Mouse (Mus musculus): ENCODE data around the gene Nck2.

The Nck2 gene

DNA sequence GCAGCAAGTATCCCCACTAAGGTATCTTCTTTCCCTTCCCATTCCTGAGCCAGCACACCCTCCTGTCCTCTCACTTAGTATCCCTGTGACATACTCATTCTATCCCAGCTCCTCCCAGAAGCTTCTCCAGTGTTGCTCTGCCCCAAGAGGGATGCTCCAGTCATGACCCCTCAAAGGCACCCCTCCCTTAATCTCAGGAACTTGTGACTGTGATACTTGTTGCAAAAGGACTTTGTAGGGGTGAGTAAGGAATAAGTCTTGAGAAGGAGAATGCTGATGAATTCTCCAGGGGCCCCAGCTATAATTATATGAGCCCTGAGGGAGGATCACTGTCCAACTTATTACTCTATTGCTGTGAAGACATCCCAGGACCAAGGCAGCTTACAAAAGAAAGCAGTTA, 7.8 kb upstream of the Nck2 start:
- DNase-seq: no peak

DNA sequence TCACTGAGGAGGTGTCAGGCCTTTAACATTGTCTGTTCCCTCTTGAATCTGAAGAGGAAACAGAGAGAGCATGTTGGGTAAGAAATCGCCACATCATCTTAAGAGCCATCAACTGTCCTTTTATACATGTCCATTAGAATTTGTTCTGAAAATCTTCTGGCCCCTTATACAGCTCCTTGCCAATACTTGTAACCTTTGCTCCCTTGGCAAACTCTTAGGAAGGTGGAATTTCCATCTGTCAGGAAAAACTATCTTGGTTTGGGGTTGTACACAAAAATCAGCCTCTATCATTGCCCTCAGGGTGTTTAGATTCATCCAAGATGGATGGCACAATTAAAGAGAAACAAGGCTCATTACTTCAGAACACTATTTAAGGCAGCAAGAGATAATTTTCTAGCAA, 5.1 kb upstream of the Nck2 start:
- no peak for DNase-seq

DNA sequence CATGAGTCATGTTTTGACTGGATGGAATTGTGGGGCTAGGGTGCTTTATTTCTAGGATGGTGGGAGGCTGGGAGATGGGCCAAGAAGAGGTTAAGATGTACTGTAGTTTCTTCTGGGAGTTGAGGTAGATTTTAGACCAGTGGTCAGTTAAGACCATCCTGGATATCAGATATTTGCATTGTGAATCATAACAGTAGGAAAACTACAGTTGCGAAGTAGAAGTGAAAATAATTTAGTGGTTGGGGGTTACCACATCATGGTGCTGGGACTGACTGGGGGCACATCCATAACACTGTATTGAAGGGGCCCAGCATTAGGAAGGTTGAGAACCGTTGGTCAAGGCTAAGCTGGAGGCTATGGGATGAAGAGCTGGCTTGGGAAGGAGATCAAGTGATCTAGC, 1.8 kb upstream of the Nck2 start:
- no peak for DNase-seq

DNA sequence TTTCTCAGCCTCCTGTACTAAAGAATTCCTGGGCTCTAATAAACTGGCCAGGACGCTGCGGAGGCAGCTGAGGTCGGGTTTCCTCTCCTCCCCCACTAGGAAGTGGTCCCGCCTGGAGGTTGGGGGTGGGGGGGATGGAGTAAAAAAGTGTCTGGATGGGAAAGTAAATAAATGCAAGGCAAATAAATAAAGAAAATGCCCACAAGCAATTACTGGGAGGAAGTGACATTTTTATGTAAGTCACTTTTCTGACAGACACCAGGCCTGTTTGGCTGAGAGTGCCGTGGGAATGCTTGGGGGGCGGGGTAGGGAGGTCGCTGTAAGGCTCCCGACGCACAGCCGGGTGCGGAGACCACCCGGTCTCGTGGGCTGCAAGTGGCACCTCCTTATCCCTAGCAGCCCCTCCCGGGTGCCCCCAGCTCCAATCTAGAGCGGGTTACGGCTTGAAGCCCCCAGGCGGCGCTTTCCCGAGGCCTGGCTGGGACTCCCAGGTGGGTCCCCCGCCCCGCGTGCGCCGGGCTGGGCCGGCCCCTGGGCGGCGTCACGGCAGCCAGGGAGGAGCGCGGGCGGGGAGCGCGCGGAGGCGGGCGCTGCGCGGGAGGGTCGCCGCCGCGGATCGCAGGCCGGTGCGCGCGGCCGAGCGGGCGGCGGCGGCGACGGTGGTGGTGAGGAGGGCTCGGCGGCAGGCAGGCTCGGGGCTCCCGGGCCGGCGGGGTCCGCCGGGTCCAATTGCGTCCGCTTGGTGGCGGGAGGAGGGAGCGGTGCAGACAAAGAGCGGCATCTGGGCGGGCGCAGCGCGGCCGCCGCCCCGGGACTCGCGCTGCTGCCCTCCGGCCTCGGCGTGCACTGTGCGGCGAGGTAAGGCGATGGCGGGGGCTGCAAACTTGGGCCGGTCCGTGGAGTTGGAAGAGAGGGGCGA, 1.1 kb downstream of the Nck2 start:
- DNase-seq: peak; percentile 85 to 93

DNA sequence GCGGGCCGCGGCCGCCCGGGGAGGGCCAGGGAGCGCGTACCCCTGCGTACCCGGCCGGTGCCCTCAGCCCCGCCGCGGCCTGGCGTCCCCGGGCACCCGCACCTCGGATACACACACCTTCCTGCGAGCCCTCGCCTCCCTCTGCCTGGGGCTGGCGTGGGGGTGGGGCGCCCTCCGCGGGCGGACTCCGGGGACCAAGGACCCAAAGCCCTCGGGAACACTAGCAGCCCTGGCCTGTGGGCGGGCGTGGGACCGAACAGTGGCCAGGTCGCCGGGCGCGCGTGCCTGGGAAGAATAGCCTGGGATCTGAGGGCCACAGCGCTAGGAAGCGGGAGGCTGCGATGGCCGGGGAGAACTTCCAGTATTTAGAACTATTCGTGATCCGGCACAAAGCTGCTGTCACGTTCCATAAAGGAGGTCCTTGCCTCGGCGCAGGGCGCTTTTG, 1.7 kb downstream of the Nck2 start:
- DNase-seq: peak; percentile 77 to 86

GRCm38 (mm10) chr1:43446731-43447601, 2.6 kb downstream of the Nck2 start:
- DNase-seq: peak; percentile 72 to 79

DNA sequence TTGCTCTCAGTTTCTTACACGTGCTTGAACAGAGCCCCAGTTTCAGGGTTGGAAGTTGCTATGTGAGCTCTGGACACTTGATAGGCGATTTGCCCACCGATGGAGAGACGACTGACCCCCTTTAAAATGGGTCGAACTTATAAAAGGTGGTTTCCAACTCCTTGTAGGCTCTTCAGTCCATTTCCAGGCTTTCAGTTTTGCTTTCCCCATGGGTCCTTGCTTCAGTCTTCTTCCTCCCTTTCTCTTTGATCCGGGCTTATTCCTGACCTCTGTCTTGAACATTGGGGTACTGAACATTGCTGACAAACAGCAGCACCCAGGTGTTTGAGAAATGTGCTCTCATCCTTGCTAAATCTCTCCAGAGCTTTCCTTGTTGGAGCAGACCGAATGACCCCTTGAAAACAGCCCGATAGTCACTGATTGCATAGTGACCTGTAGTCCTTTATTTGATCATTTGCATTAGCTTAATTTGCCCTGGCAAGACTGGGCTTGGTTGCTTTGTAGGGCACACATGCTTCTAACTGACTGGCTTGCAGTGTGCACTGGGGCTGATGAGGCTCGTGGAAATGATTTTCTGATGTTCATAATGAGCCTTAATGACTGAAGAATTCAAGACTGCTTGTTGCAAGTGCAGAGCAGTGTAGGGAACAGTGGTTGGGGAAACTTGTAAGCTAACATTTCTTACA, 3.4 kb downstream of the Nck2 start:
- no peak for DNase-seq

DNA sequence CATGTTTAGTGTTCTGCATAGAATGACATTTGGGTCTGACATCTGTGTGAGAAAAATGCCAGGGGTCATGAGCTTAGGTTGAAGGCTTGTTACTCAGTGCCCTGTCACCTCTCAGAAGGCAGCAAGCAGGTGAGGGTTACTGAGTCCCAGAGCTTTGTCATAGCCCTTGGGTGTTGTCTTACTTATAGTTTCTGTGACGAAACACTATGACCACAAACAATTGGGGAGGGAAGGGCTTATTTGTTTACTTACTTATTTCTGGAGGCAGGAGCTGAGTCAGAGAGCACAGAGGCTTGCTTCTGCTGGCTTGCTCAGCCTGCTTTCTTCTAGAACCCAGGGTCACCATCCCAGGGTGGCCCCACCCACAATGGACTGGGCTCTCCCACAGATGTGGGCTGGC, 6.4 kb downstream of the Nck2 start:
- DNase-seq: no peak

- no peak for DNase-seq
Observed at GRCm38 (mm10) chr1:43453683-43454082, 9.3 kb downstream of the Nck2 start.

DNA sequence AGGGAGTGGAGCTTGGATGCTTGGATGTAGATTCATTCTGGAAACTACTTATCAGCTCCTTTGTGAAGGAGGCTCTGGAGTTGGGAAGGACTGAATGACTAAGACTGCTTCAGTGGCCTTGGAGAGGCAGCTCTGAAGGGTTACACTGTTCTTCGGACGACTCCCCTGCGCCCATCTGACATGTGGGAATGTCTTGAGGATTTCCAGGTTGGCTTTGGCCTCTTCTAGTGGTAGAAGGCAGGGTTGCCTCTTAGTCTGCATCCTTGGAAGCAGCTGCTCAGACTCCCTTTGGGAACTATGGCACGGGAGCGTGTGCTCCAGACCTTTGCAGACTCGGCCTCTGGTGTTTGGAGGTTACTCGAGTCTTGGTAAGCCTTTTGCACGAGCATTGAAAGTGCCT, 10.4 kb downstream of the Nck2 start:
- no peak for DNase-seq

DNA sequence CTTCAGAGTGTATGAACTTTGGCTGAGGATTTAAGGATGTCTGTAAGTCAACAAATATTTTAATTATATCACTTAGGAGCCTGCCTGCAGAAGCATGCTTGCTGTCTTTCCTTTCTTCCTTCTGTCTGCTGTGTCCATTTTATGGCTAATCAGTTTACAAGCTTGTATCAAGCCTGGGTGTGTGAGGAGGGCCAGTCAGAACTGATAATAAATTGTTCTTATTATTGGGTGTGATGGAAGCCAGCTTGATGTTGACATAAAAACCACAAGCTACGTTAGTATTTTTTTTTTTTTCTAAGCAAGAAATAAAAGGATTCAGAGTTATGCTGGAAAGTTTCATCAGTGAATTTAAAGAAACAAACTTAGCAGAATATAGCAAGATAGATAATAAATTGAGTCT, 10.8 kb downstream of the Nck2 start:
- DNase-seq: no peak

DNA sequence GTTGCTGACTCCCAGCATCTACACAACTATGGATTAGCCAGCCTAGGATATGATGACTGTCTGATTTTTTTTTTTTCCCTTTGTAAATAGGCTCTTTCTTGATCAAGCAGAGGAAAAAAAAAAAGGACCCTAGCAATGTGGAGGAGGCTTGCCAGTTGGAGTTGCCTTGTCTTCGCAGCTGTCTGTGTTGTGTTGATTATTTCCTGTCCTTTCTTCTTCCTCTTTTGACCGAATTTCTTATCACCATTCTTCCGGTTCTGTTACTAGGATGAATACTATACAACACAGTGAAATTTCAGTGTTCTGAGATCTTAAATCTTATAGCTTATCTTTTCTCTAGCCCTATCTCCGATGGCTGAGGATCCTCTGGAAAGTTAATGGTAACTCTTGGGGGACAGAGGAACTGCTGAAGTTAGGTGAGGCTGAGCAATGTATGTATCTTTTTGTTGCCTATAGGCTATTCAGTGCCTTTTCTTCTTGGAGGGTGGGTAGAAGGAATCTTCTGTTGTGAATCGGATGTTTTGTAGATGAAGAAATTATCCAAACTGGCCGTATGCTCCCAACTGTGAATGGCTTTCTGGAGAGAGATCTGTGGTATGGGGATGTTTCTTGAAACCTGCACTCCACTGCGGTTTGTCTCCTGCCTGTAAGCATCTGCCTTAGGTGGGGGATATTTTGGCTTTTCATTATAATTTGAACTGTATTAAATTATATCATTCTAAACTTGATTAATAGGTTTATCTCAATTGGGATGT, 12.8 kb downstream of the Nck2 start:
- DNase-seq: no peak

GRCm38 (mm10) chr1:43460468-43460867, 16.1 kb downstream of the Nck2 start:
- DNase-seq: no peak

- no peak for DNase-seq
Observed at GRCm38 (mm10) chr1:43462666-43463065, 18.3 kb downstream of the Nck2 start.

- no peak for DNase-seq
Observed at GRCm38 (mm10) chr1:43463941-43464682, 19.7 kb downstream of the Nck2 start.

DNA sequence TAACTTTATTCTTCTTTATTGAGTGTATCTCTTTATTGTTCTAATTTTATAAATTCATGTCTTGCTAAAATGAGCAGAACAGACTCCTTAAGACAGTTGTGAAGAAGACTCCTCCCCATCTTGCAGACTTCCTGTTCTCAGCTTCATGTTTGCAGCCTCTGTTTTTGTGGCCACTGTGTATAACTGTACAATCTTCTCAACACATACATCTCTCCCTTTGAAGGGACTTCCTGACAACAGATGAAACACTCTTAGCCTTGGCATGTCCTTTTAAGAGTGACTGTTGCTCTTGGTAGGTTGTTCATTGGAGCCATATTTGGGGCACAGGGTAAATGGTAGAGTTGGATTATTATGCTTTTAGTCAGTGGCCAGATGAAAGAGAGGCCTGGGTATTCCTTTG, 20.6 kb downstream of the Nck2 start:
- no peak for DNase-seq

DNA sequence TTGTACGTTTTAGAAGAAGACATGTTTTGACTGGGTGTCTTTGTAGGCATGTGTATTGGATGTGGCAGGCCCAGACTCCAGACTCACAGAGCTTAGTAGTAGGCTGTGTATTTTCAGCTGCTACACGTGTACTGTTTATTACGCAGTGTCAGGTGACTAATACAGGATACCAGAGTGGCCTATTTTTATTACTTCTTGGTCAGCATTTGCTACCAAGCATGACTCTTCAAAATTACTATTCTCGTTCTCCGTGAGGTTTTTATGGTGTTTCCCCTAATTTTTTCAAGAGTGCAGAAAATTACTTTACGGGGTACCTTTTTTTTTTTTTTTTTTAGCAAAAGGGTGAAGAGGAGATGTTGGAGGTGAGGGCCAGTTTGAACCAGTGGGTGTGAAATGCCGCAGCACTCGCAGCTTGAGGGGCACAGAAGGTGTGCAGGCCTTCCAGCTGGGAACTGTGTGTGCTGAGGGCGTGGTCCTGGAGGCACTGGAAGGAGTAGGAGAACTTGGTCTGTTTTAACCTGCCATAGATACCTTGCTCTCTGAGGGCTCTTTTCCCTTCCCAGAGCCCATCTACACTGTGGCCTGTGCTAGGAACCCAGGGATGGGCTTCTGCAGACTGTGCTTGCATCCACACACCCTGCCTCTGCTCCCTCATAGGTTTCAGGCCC, 21.7 kb downstream of the Nck2 start:
- no peak for DNase-seq

DNA sequence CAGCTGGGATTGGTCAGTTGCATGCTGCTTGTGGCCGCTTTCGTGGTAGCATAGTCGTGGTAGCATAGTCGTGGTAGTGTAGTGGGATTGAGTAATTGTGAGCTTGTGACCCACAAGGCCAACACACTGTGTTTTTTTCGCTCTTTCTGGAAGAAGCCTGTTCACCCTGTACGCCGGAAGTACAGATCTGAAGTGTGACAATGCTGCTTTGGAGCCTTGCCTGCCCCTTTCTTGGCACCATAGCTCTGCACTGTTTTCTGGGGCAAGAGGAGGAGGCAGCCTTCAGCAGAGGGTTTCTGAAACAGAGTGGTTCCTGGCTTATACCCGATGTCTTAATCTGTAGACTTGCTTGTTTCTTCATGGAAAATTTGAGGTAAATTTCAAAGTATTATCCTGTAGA, 23.3 kb downstream of the Nck2 start:
- DNase-seq: no peak

DNA sequence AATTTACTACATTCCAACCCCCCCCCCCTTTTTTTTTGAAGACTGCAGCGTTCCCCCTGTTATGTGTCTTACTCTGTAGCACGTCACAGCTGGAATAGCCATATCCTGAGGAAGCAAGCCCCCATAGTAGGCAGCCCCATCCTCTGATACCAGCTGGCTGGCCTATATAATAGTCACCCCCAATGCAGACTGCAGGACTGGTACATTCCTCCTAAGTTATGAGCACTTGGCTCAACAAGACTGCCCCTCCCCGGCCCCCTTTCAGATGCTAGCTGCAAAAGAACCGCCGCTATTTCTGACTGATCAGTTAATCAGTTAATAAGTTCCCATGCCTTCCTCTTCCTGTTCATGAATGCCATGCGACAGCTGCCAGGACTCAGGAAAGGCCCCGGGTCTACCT, 23.8 kb downstream of the Nck2 start:
- DNase-seq: no peak

DNA sequence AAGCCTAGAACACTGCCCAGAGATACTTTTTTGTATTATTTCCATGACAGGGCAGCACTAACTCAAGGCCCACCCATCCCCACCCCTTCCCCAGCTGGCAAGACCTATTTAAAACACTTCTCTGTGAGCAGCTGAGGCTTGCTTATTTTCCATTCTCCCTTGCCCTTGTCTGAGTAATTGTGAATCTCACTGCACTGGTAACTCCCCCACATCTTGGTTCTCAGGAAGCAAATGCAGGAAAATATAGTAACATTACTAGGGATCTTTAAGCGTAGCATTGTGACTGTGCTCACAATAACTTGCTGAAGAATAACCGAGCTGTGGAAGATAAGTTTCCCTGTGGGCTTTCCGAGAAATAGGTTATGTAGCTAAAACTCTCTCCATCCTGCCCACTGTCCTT, 24.6 kb downstream of the Nck2 start:
- DNase-seq: no peak
